8 mouse cellular contexts compared by ENCODE assay signal in the genomic region with DNA sequence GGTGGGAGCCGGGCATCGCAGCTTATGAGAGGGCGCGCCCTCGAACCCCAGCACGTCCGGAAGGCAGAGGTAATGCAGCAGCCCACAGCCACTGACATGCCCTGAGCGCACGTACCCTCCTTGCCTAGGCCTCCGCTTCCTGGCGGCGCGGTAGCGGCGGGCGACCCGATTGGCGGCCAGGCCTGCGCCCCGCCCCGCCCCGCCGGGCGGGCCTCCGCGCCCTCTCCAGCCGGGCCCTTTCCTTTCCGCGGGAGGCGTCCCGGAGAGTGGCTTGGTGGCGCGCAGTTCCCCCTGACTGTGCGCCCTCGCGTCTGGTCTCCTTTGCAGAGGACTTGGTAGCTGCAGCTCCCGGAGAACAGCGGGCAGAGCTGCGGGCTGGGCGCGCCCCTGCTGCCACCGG.
DNase-seq lines count a peak whose midpoint lies in the region; ATAC-seq and TF ChIP-seq lines count a peak whose summit lies in the region.
"Not testable (repeated sequence)": the region's sequence is repeated elsewhere in the genome, so short reads cannot be mapped to it uniquely, and the experiment has no call there.

No protein-coding gene starts in this region.

- H3K36me3 ChIP-seq in ES-Bruce4 (ENCODE audit: control insufficient read depth, insufficient read depth, low read length, poor library complexity, severe bottlenecking); embryonic facial prominence, embryonic 13.5 days; kidney, embryonic 14.5 days (ENCODE audit: control insufficient read depth, insufficient read depth, low read length); limb, embryonic 12.5 days: not testable (repeated sequence)

- not testable (repeated sequence) for TF ChIP-seq POLR2A in ES-Bruce4 (IDR thresholded peaks at IDR 0.05; ENCODE audit: insufficient read depth, low read length)

- not testable (repeated sequence) for TF ChIP-seq EP300 in ES-Bruce4 (IDR thresholded peaks at IDR 0.05; ENCODE audit: insufficient read depth, low read depth, low read length)

- not testable (repeated sequence) for H3K27me3 ChIP-seq in ES-Bruce4 (ENCODE audit: control insufficient read depth, insufficient read depth, low read length, poor library complexity, severe bottlenecking); embryonic facial prominence, embryonic 13.5 days; kidney, embryonic 14.5 days (ENCODE audit: control insufficient read depth, insufficient read depth, low read length); limb, embryonic 12.5 days

- peak overlapping the region; percentile 80 for H3K4me3 ChIP-seq in ES-Bruce4 (ENCODE audit: low read depth, low read length)
- peak overlapping the region; percentile 19; the same call in 1 of the 2 replicates for H3K4me3 ChIP-seq in embryonic facial prominence, embryonic 13.5 days
- H3K4me3 ChIP-seq in kidney, embryonic 14.5 days (ENCODE audit: low read length): peak overlapping the region; percentile 13; the same call in 1 of the 2 replicates
- H3K4me3 ChIP-seq in limb, embryonic 12.5 days (replicated peaks): peak overlapping the region; percentile 29

- not testable (repeated sequence) for ATAC-seq in embryonic facial prominence, embryonic 13.5 days (ENCODE audit: insufficient number of reproducible peaks, insufficient read depth, low FRiP score, low TSS enrichment, low read depth); kidney, embryonic 14.5 days (ENCODE audit: low FRiP score, low TSS enrichment); limb, embryonic 12.5 days (ENCODE audit: insufficient number of reproducible peaks, insufficient read depth, low FRiP score, low TSS enrichment, low read depth)

- WGBS in embryonic facial prominence, embryonic 13.5 days: 7% methylated on average over 38 of the region's 42 CpGs
- WGBS in kidney, embryonic 14.5 days: 7% methylated on average over 12 of the region's 42 CpGs
- 3% methylated on average over 34 of the region's 42 CpGs for WGBS in limb, embryonic 12.5 days

- not testable (repeated sequence) for H3K27ac ChIP-seq in ES-Bruce4 (ENCODE audit: insufficient read depth, low read length); embryonic facial prominence, embryonic 13.5 days; kidney, embryonic 14.5 days (ENCODE audit: low read depth, low read length); limb, embryonic 12.5 days

- H3K9ac ChIP-seq in ES-Bruce4 (ENCODE audit: low read depth, poor library complexity, severe bottlenecking): peak overlapping the region; percentile 85
- H3K9ac ChIP-seq in embryonic facial prominence, embryonic 13.5 days; kidney, embryonic 14.5 days (ENCODE audit: low read depth, low read length); limb, embryonic 12.5 days (replicated peaks): not testable (repeated sequence)

- peak; percentile 5 for DNase-seq in adrenal gland, postnatal 10 days
- DNase-seq in heart, postnatal 14 days: peak; percentile 2 to 3
- DNase-seq in lung, postnatal 36 days: peak; percentile 0
- peak; percentile 29 for DNase-seq in testis, postnatal 10 days (ENCODE audit: low spot score)

- TF ChIP-seq CTCF in ES-Bruce4 (IDR thresholded peaks at IDR 0.05; ENCODE audit: low read depth, low read length): not testable (repeated sequence)

- not testable (repeated sequence) for H3K9me3 ChIP-seq in ES-Bruce4 (replicated peaks; ENCODE audit: control insufficient read depth, insufficient read depth, low read length, poor library complexity, severe bottlenecking); embryonic facial prominence, embryonic 13.5 days; kidney, embryonic 14.5 days (ENCODE audit: control insufficient read depth, low read length); limb, embryonic 12.5 days

- peak overlapping the region; percentile 28 for H3K4me2 ChIP-seq in embryonic facial prominence, embryonic 13.5 days
- H3K4me2 ChIP-seq in kidney, embryonic 14.5 days (replicated peaks; ENCODE audit: low read depth, low read length): not testable (repeated sequence)
- peak overlapping the region; percentile 46 for H3K4me2 ChIP-seq in limb, embryonic 12.5 days

- H3K4me1 ChIP-seq in ES-Bruce4 (ENCODE audit: control insufficient read depth, insufficient read depth, low read length); embryonic facial prominence, embryonic 13.5 days; kidney, embryonic 14.5 days (ENCODE audit: control insufficient read depth, insufficient read depth, low read length); limb, embryonic 12.5 days (replicated peaks): not testable (repeated sequence)

- intact Hi-C loops in heart, postnatal 14 days (cut with DNase I): not testable (repeated sequence)

Comparison
In these comparisons a context has a peak if more than half of its experiments do, and no peak if none do; other contexts are left out.
1. H3K4me3 ChIP-seq: peak in every context shown above with its lines; median percentile 80 in ES-Bruce4; 29 in limb, embryonic 12.5 days; 19 in embryonic facial prominence, embryonic 13.5 days; 13 in kidney, embryonic 14.5 days.